Mouse (Mus musculus): ENCODE measurements around the gene Tmprss13. TPM values are rescaled to one million over a fixed set of nuclear protein-coding genes. Genes with fewer than 3 reads are reported as not detected.

Gene Tmprss13
- total and polyA plus RNA-seq, 3 experiments, result not detected

DNA sequence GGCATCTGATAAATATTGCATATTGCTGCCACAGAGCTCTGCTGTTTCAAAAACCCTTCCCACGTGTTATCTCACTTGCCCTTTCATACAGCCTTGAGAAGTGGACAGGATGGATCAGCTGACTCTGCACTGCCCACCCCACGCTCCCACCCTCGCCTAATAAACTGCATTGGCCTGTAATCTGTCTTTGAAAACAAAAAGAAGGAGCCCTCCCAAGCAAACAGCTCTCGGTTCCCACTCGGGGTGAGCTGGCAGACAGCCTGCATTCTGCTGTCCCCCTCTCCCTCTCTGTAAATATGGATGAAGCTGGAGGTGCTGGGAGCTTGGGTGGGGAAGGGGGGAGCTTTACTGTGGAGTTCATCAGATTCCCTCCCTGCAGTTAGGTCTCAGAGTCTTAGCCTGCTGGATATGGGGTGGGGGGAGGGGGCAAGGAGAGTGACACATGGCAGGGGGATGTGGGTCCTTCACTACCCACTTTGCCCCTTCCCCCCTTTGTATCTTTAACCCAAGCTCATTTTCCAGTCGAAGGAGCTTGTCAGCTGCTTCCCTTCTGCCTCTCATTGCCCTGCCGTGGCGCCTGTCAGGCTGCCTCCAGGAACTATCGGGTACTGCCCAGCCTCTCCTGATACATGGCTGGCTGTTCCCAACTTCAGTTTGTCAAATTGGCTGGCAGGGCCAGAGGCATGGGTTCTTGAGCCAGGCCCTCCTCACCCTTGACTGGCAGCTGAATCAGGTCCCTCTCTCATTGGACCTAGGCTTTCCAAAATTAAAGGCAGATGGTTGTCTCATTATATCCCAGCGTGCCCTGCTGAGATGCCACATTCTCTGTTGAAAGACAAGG is 61.7 kb downstream of the Tmprss13 start:
- Histone ChIP-seq H3K9me3 (replicated peaks; ENCODE audit: low read length) (no peaks in the 10 kb centered on the region), H3K4me1 (ENCODE audit: control insufficient read depth in 1 of 2, insufficient read depth in 2 of 2) (no peaks in the 10 kb centered on the region), H3K9ac (ENCODE audit: insufficient read depth, low read depth) (no peak overlapping the region), H3K27me3 (replicated peaks) (peaks cover 73% of the 10 kb centered on the region), H3K79me2 (replicated peaks; ENCODE audit: control insufficient read depth, extremely low read depth, insufficient read depth, poor library complexity, severe bottlenecking) (no peaks in the 10 kb centered on the region), H3K36me3 (replicated peaks in 1 of 2; ENCODE audit: control insufficient read depth in 1 of 2, insufficient read depth in 1 of 2, low read length in 1 of 2) (no peaks in the 10 kb centered on the region), H3K4me3 (replicated peaks in 1 of 3; ENCODE audit: low read depth in 2 of 3, low read length in 2 of 3, poor library complexity in 1 of 3) (no peak overlapping the region), H3K4me2 (ENCODE audit: insufficient read depth, low read depth, poor library complexity, severe bottlenecking) (no peak overlapping the region), H3K27ac (ENCODE audit: insufficient read depth, low read depth) (no peak overlapping the region)
- TF ChIP-seq SIN3A (IDR thresholded peaks at IDR 0.05; ENCODE audit: low read length), result no peak
- TF ChIP-seq EP300 (IDR thresholded peaks at IDR 0.05; ENCODE audit: low read length), result no peak
- no peak for TF ChIP-seq HCFC1 (IDR thresholded peaks at IDR 0.05; ENCODE audit: low read depth, low read length)
- TF ChIP-seq MYC (IDR thresholded peaks at IDR 0.05; ENCODE audit: low read depth, low read length), result no peak
- TF ChIP-seq JUND (conservative IDR thresholded peaks at IDR 0.05; ENCODE audit: low read depth, low read length), result no peak
- TF ChIP-seq PAX5 (IDR thresholded peaks at IDR 0.05; ENCODE audit: low read length), result no peak
- TF ChIP-seq TBP (conservative IDR thresholded peaks at IDR 0.05; ENCODE audit: low read depth, low read length), result no peak
- TF ChIP-seq MAX (IDR thresholded peaks at IDR 0.05; ENCODE audit: low read length), result no peak
- no peak for TF ChIP-seq GABPA (IDR thresholded peaks at IDR 0.05; ENCODE audit: insufficient replicate concordance, low read depth, low read length)
- no peak for TF ChIP-seq ZNF384 (IDR thresholded peaks at IDR 0.05; ENCODE audit: low read depth, low read length)
- TF ChIP-seq MEF2A (IDR thresholded peaks at IDR 0.05; ENCODE audit: borderline replicate concordance, low read depth, low read length), result no peak
- DNase-seq (ENCODE audit: extremely low read depth), result no peak
- dilution Hi-C loops (cut with MboI; ENCODE audit: extremely low pct_ligation_motif_present, extremely low pct_unique_long_range_greater_than_20kb, low sequenced_read_pairs) (no loop called here), in situ Hi-C loops (cut with MboI; ENCODE audit: low pct_ligation_motif_present, low pct_unique_long_range_greater_than_20kb, low sequenced_read_pairs) (loop anchor here (25.0 kb wide), 1 partner anchor 368 kb away; the partner anchor contains the start of gene Cd3e)

DNA sequence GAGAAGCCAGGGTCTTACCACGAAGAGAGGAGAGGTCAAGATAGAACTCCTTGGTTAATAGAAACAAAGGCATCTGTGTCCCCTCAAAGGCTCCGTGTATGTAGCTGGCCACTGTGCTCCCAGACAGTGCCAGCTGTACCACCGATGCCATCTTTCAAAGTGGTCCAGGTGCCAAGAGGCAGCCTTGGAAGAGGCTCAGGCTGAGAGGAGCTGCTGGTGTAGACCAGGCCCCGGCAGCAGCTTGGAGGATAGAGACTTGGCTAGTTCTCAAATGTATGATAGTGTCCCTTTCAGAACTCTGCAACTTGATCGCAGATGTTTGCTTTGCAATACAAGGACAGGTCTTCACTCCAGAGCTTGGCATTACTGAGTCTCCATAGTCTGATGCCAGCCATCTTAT is 63.4 kb downstream of the Tmprss13 start:
- peaks cover 57% of the 10 kb centered on the region for H3K27me3 ChIP-seq (replicated peaks)
- no peak overlapping the region for H3K4me2 ChIP-seq (ENCODE audit: insufficient read depth, low read depth, poor library complexity, severe bottlenecking)

More for the DNA sequence above, 63.4 kb downstream of the Tmprss13 start:
- no peak overlapping the region for H3K27ac ChIP-seq (ENCODE audit: insufficient read depth, low read depth)
- no peak overlapping the region for H3K9ac ChIP-seq (ENCODE audit: insufficient read depth, low read depth)
- DNase-seq (ENCODE audit: extremely low read depth), result no peak
- H3K79me2 ChIP-seq (replicated peaks; ENCODE audit: control insufficient read depth, extremely low read depth, insufficient read depth, poor library complexity, severe bottlenecking), result no peaks in the 10 kb centered on the region
- dilution Hi-C loops (cut with MboI; ENCODE audit: extremely low pct_ligation_motif_present, extremely low pct_unique_long_range_greater_than_20kb, low sequenced_read_pairs), result no loop called here
- H3K36me3 ChIP-seq (replicated peaks in 1 of 2; ENCODE audit: control insufficient read depth in 1 of 2, insufficient read depth in 1 of 2, low read length in 1 of 2), result no peaks in the 10 kb centered on the region
- TF ChIP-seq HCFC1 (IDR thresholded peaks at IDR 0.05; ENCODE audit: low read depth, low read length) (no peak), IRF4 (IDR thresholded peaks at IDR 0.05; ENCODE audit: low read depth, low read length) (no peak), TCF12 (IDR thresholded peaks at IDR 0.05; ENCODE audit: low read depth, low read length) (no peak), MAZ (IDR thresholded peaks at IDR 0.05; ENCODE audit: low read depth, low read length) (no peak), ZC3H11A (IDR thresholded peaks at IDR 0.05; ENCODE audit: low read depth, low read length) (no peak), TBP (conservative IDR thresholded peaks at IDR 0.05; ENCODE audit: low read depth, low read length) (no peak), RAD21 (IDR thresholded peaks at IDR 0.05; ENCODE audit: low read depth, low read length) (no peak), MYC (IDR thresholded peaks at IDR 0.05; ENCODE audit: low read depth, low read length) (no peak), RCOR1 (conservative IDR thresholded peaks at IDR 0.05; ENCODE audit: low read depth, low read length) (no peak), SMC3 (IDR thresholded peaks at IDR 0.05; ENCODE audit: low read depth, low read length) (no peak), MXI1 (IDR thresholded peaks at IDR 0.05; ENCODE audit: low read depth, low read length) (no peak), MAX (IDR thresholded peaks at IDR 0.05; ENCODE audit: low read length) (no peak), BHLHE40 (IDR thresholded peaks at IDR 0.05; ENCODE audit: low read depth, low read length) (no peak), MAFK (IDR thresholded peaks at IDR 0.05; ENCODE audit: insufficient replicate concordance, low read length) (no peak), CHD1 (IDR thresholded peaks at IDR 0.05; ENCODE audit: low read depth, low read length) (no peak), JUND (conservative IDR thresholded peaks at IDR 0.05; ENCODE audit: low read depth, low read length) (no peak), NELFE (IDR thresholded peaks at IDR 0.05; ENCODE audit: low read depth, low read length) (no peak), CTCF (conservative IDR thresholded peaks at IDR 0.05 in 1 of 2, IDR thresholded peaks at IDR 0.05 in 1 of 2; ENCODE audit: low read depth in 2 of 2, low read length in 2 of 2) (no peak), NRF1 (IDR thresholded peaks at IDR 0.05; ENCODE audit: low read depth, low read length) (no peak), ZNF384 (IDR thresholded peaks at IDR 0.05; ENCODE audit: low read depth, low read length) (no peak)
- in situ Hi-C loops (cut with MboI; ENCODE audit: low pct_ligation_motif_present, low pct_unique_long_range_greater_than_20kb, low sequenced_read_pairs), result loop anchor here (25.0 kb wide), 1 partner anchor 370 kb away; the partner anchor contains the start of gene Cd3e
- no peaks in the 10 kb centered on the region for H3K9me3 ChIP-seq (replicated peaks; ENCODE audit: low read length)
- no peak overlapping the region for H3K4me3 ChIP-seq (replicated peaks in 1 of 3; ENCODE audit: low read depth in 2 of 3, low read length in 2 of 3, poor library complexity in 1 of 3)
- no peaks in the 10 kb centered on the region for H3K4me1 ChIP-seq (ENCODE audit: control insufficient read depth in 1 of 2, insufficient read depth in 2 of 2)

Data from CH12.LX (cell line).